Mouse (Mus musculus) heart, postnatal 0 days (tissue): Measurements from ENCODE around the gene Siglec1.

Source experiments
- CTCF ChIP-seq: IDR thresholded peaks from 2 replicates; pipeline ENCODE4 v1.5.1; 2016; ENCODE audit warnings: antibody characterized with exemption, control low read depth, low read depth
- EP300 ChIP-seq: IDR thresholded peaks from 2 replicates; pipeline ENCODE4 v1.6.1; 2016; ENCODE audit warnings: antibody characterized with exemption, low read depth

DNA sequence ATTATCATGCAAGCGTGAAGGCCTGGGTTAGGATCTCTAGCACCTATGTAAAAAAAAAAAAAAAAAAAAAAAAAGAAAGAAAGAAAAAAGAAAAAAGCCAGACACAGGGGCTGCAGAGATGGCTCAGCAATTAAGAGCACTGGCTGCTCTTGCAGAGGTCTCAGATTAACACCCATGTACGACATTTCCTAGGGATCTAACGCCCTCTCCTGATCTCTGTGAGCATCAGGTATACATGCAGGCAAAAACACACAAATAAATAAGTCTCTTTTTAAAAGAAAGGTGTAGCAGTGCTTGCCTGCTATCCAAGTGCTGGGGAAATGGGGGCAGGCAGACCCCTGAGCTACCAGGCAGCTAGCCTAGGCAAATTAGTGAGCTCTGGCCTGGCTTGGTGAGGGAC, 15.0 kb upstream of the Siglec1 start:
- no peak for TF ChIP-seq CTCF
- no peak for TF ChIP-seq EP300
